Comparison of ENCODE assay signal across 8 mouse cellular contexts in genomic region chr3:123092913-123093639, GRCm38 (mm10). TPM values are rescaled to one million over a fixed set of nuclear protein-coding genes. Genes with fewer than 3 reads are reported as not detected.
A peak's percentile ranks its signal among the peaks of the same experiment; 100 is the strongest.
DNase-seq lines count a peak whose midpoint lies in the region; ATAC-seq lines count a peak whose summit lies in the region.

No protein-coding gene starts in this region.

- H3K4me3 ChIP-seq in midbrain, embryonic 12.5 days = no peak overlapping the region
- no peak overlapping the region for H3K4me3 ChIP-seq in midbrain, embryonic 11.5 days (ENCODE audit: low read depth, low read length)
- no peak overlapping the region for H3K4me3 ChIP-seq in hindbrain, embryonic 14.5 days (replicated peaks; ENCODE audit: low read length)
- H3K4me3 ChIP-seq in stomach, embryonic 16.5 days (replicated peaks; ENCODE audit: low read length) = no peak overlapping the region; the same call in 1 of the 2 replicates

- H3K9ac ChIP-seq in midbrain, embryonic 12.5 days (replicated peaks) = no peak overlapping the region
- no peak overlapping the region for H3K9ac ChIP-seq in midbrain, embryonic 11.5 days (ENCODE audit: low read length)
- H3K9ac ChIP-seq in hindbrain, embryonic 14.5 days = no peak overlapping the region
- no peak overlapping the region for H3K9ac ChIP-seq in stomach, embryonic 16.5 days (ENCODE audit: low read length)

- H3K36me3 ChIP-seq in midbrain, embryonic 12.5 days = no peaks in the 10 kb centered on the region
- H3K36me3 ChIP-seq in midbrain, embryonic 11.5 days (ENCODE audit: control insufficient read depth, insufficient read depth, low read length) = no peaks in the 10 kb centered on the region
- H3K36me3 ChIP-seq in hindbrain, embryonic 14.5 days (replicated peaks; ENCODE audit: control insufficient read depth, insufficient read depth) = no peaks in the 10 kb centered on the region
- H3K36me3 ChIP-seq in stomach, embryonic 16.5 days (ENCODE audit: control insufficient read depth, insufficient read depth, low read length) = no peaks in the 10 kb centered on the region

- ATAC-seq in midbrain, embryonic 12.5 days (ENCODE audit: low FRiP score, low read depth) = no peak
- no peak for ATAC-seq in midbrain, embryonic 11.5 days (ENCODE audit: low FRiP score)
- peak; percentile 65; the same call in 1 of the 2 replicates for ATAC-seq in hindbrain, embryonic 14.5 days (ENCODE audit: low FRiP score)
- ATAC-seq in stomach, embryonic 16.5 days (ENCODE audit: insufficient read depth, low FRiP score) = peak; percentile 72; the same call in 1 of the 2 replicates

- H3K4me2 ChIP-seq in midbrain, embryonic 12.5 days (replicated peaks) = 0 out of 2 replicates have a peak overlapping the region, but pooled peaks have one; percentile 11
- no peak overlapping the region for H3K4me2 ChIP-seq in midbrain, embryonic 11.5 days
- H3K4me2 ChIP-seq in hindbrain, embryonic 14.5 days (replicated peaks) = no peak overlapping the region
- peak overlapping the region; percentile 20 for H3K4me2 ChIP-seq in stomach, embryonic 16.5 days (ENCODE audit: low read depth, low read length)

- peaks cover 4% of the 10 kb centered on the region; the same call in 1 of the 2 replicates for H3K4me1 ChIP-seq in midbrain, embryonic 12.5 days
- no peaks in the 10 kb centered on the region for H3K4me1 ChIP-seq in midbrain, embryonic 11.5 days (ENCODE audit: control insufficient read depth, insufficient read depth, low read length)
- H3K4me1 ChIP-seq in hindbrain, embryonic 14.5 days (replicated peaks; ENCODE audit: control insufficient read depth, insufficient read depth, low read length) = peaks cover 4% of the 10 kb centered on the region; the same call in 1 of the 2 replicates
- peaks cover 22% of the 10 kb centered on the region for H3K4me1 ChIP-seq in stomach, embryonic 16.5 days (ENCODE audit: control insufficient read depth, insufficient read depth, low read length)

- no peak overlapping the region for H3K27ac ChIP-seq in midbrain, embryonic 12.5 days (replicated peaks)
- H3K27ac ChIP-seq in midbrain, embryonic 11.5 days (ENCODE audit: low read depth, low read length) = no peak overlapping the region
- H3K27ac ChIP-seq in hindbrain, embryonic 14.5 days = 0 out of 2 replicates have a peak overlapping the region, but pooled peaks have one; percentile 32
- H3K27ac ChIP-seq in stomach, embryonic 16.5 days (ENCODE audit: low read length) = peak overlapping the region; percentile 69

- no peak for DNase-seq in midbrain, embryonic 11.5 days (ENCODE audit: low spot score, missing footprints)
- peak; percentile 52 for DNase-seq in hindbrain, embryonic 14.5 days (ENCODE audit: low spot score)
- peak; percentile 50 for DNase-seq in liver
- no peak for DNase-seq in cerebellum, postnatal 4 days (ENCODE audit: low spot score in 2 of 2)
- no peak for DNase-seq in urinary bladder, postnatal 36 days (ENCODE audit: low spot score in 2 of 2)
- no peak for DNase-seq in gastrocnemius, postnatal 4 days (ENCODE audit: low spot score in 2 of 2)

- H3K27me3 ChIP-seq in midbrain, embryonic 12.5 days = no peaks in the 10 kb centered on the region
- no peaks in the 10 kb centered on the region for H3K27me3 ChIP-seq in midbrain, embryonic 11.5 days (ENCODE audit: control insufficient read depth, insufficient read depth, low read length)
- no peaks in the 10 kb centered on the region for H3K27me3 ChIP-seq in hindbrain, embryonic 14.5 days (ENCODE audit: control insufficient read depth, insufficient read depth, low read length)
- H3K27me3 ChIP-seq in stomach, embryonic 16.5 days (ENCODE audit: control insufficient read depth, insufficient read depth, low read length) = no peaks in the 10 kb centered on the region

- H3K9me3 ChIP-seq in midbrain, embryonic 12.5 days = no peaks in the 10 kb centered on the region
- no peaks in the 10 kb centered on the region for H3K9me3 ChIP-seq in midbrain, embryonic 11.5 days (ENCODE audit: control insufficient read depth, low read length)
- H3K9me3 ChIP-seq in hindbrain, embryonic 14.5 days (ENCODE audit: control insufficient read depth, low read length) = no peaks in the 10 kb centered on the region
- H3K9me3 ChIP-seq in stomach, embryonic 16.5 days (replicated peaks; ENCODE audit: control insufficient read depth, low read length) = no peaks in the 10 kb centered on the region

- whole genome bisulfite sequencing in midbrain, embryonic 12.5 days = 64% methylated on average over 12 of the region's 12 CpGs
- 64% methylated on average over 12 of the region's 12 CpGs for WGBS in midbrain, embryonic 11.5 days
- 48% methylated on average over 12 of the region's 12 CpGs for WGBS in hindbrain, embryonic 14.5 days
- WGBS in stomach, embryonic 16.5 days = 36% methylated on average over 12 of the region's 12 CpGs

RNA-seq across cellular contexts. Expression of gene Myoz2, which starts 58.3 kb away (rescaled TPM):
- not detected in 2 replicates for polyA plus RNA-seq in midbrain, embryonic 12.5 days (2016; fragmentation: Nextera tagmentation; extraction: Ambion mirVana)
- polyA plus RNA-seq in midbrain, embryonic 11.5 days (2014; fragmentation: Nextera tagmentation; extraction: Ambion mirVana) = not detected in 2 replicates
- polyA plus RNA-seq in hindbrain, embryonic 14.5 days (2014; fragmentation: Nextera tagmentation; extraction: Ambion mirVana) = not detected in 2 replicates
- 3.6 and 21.6 TPM in 2 replicates for polyA plus RNA-seq in stomach, embryonic 16.5 days (2015; fragmentation: Nextera tagmentation; extraction: Ambion mirVana)
- 100 to 1,000 TPM; 445 to 535 TPM for total RNA-seq in gastrocnemius, postnatal 4 days (2021)

Comparison
In these comparisons a context has a peak if more than half of its experiments do, and no peak if none do; other contexts are left out.
1. H3K4me2 ChIP-seq: peak in midbrain, embryonic 12.5 days (single experiment) and stomach, embryonic 16.5 days (single experiment); none in midbrain, embryonic 11.5 days (single experiment) and hindbrain, embryonic 14.5 days (single experiment).
2. ATAC-seq: peak in hindbrain, embryonic 14.5 days (single experiment) and stomach, embryonic 16.5 days (single experiment); none in midbrain, embryonic 12.5 days (single experiment) and midbrain, embryonic 11.5 days (single experiment).
3. H3K27ac ChIP-seq: peak in hindbrain, embryonic 14.5 days (single experiment) and stomach, embryonic 16.5 days (single experiment); none in midbrain, embryonic 12.5 days (single experiment) and midbrain, embryonic 11.5 days (single experiment).
4. DNase-seq: peak in hindbrain, embryonic 14.5 days (single experiment) and liver (single experiment); none in midbrain, embryonic 11.5 days (single experiment), cerebellum, postnatal 4 days (0 of 2), urinary bladder, postnatal 36 days (0 of 2) and gastrocnemius, postnatal 4 days (0 of 2).